Mouse (Mus musculus) lung, postnatal 36 days (tissue): ENCODE measurements at regions not wholly inside any gene's neighbourhood (a gene's known extent, or its start where the extent isn't known, plus 50 kb on each side); places are given as distances from the start of the nearest gene placed in this dataset.

Source experiments
- DNase-seq: peaks from one replicate; pipeline ENCODE4 v3.0.0; 2022; ENCODE audit warnings: mixed read lengths

- peak; percentile 8 for DNase-seq
Measured at GRCm38 (mm10) chr17:7680658-7681057, 146.4 kb downstream of the Fndc1 start.

- DNase-seq = no peak
Measured at GRCm38 (mm10) chr17:7679786-7680185, 147.3 kb downstream of the Fndc1 start.

GRCm38 (mm10) chr17:7678898-7679297, 148.2 kb downstream of the Fndc1 start:
- DNase-seq = no peak

GRCm38 (mm10) chr17:7677796-7678195, 149.3 kb downstream of the Fndc1 start:
- DNase-seq = no peak

DNA sequence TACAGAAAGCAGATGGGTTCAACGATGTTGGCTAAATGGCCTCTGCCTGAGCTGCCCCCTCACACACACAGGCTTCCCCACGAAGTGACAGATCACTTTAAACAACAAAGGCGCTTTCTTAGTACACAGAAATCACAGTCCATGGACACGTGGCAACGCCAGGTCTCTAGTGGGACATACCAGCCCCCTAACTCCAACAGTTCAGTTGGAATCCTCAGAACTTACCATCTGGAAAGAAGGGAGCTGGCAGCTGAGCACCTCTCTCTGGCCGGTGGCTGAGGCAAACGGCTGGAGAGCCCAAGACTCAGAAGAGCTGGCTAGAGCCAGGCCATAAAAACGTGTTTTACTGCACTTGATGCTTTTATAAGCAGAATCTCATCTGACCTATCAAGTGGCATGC, 149.8 kb downstream of the Fndc1 start:
- DNase-seq = no peak

- no peak for DNase-seq
Measured at GRCm38 (mm10) chr17:7676776-7677175, 150.3 kb downstream of the Fndc1 start.

DNA sequence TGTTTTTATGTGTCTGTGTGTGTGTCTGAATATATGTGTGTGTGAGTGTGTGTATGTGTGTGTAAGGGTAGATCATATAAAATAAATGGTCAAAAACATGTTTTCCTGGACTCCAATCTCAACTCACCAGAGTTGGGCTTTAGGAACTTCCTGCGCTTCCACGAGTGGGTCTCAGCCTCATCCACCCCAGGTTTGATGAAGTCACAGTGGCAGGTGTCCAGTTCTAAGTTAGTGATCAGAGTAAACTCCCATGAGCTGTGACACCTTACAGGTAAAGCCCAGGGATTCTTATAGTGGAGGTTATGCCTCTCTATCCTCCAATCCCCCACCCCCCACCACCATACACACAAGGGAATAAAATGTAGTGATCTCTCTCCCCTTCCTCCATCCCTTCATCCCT, 152.6 kb downstream of the Fndc1 start:
- no peak for DNase-seq

- no peak for DNase-seq
Measured at GRCm38 (mm10) chr17:7667826-7668225, 159.3 kb downstream of the Fndc1 start.

DNA sequence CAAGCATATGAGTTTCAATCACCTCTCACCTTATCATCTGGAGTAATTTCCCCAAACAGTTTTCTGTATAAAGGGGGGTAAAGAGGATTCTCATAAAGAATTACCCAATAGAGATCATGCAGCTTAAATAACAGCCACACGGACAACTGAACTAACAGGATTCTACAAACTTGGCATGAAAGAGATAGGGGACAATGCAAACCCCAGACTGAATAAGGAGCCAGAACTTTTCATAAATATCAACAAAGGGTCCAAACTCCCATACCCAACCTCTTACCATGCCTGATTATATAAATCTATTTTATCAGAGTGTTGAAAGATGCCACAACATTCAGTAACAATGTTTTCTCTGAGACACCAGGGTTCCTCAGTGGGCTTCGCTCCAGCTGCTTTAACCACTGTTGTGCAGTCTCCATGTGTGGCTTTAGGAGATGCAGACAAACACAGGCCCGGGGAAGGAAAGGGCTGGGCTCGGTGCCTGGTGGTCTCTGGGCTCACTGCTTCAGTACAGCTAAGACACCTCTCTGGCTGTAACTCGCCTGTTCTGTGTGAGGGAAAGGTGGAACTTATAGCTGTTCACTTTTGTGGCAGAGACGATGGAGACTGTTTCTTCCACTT, 160.2 kb downstream of the Fndc1 start:
- no peak for DNase-seq

DNA sequence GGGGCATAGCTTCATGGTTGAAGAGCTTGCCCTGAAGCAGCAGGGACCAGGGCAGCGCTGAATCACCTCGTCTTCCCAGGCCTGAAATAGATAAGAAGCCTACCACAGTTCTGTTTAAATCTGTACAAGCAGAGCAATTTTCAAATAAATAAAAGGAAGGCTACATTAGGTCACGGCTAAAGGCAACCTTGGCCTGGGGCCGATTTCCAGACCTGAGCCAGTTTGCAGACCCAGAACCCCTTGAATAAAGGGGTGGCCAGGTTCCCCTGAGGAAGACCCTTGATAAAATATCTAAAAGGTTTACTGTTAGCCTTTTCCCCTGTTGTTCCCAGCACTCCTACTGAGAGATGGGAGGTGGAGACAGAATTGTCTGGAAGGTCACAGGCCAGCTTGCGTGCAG, 160.9 kb downstream of the Fndc1 start:
- no peak for DNase-seq

DNA sequence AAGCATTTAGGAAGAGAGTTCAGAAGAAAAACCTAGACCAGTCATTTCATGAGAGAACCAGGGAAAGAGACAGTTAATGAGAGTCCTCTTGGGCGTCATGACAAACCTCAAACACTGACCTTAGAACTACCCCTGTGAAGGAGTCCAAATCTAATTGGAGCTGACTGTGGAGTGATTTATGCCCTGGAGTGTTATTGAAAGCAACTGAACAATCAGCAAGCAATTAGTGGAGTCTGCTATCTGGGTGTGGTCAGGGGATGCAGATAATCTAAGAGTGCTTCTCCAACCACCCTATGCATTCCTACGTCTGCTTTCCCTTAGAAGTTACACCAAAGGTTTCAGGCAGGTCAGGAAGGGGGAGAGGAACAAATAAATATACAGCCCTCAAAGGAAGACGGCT, 161.4 kb downstream of the Fndc1 start:
- no peak for DNase-seq

DNA sequence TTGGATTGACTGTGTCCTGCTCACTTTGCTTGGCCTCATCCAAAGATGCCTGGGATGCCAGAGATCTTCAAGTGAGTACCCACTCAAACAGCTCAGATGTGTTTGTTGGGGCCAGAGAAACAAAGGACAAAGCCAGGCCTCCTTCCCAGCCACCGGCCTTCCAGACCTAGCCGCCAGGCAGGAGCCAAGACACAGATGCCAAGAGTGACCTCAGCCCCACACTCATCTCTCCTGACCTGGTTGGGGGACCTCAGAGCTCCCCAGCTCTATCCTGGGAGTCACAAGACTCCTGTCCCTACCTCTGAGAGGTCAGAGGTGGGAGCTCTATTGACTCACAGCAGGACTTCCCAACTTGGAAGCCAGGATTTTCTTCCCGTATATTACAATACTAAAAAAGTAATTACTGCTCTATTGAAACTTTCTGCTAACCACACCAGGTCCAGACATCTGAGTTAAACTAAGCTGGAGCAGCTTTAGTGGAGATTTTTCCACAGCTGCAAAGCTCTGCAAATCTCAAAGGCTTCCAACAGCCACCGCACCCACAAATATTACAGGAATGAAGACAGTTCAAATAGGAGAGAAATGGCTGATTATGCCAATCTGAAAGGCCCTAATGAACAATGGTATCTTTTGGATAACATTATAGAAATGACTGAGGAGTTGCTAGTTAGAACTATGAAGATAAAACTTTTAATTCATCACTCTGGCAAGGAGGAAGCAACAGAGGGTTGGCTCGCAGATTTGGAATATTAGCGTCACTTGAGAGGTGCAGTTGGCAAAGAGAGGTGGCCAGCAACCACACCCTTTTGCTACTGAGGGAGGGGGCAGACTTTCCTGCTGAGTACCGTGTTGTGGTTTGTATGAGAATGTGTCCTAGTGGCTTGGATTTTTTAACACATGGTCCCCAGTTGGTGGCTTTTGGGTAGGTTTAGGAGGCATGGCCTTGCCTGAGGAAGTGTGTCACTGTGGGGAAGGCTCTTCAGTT, 162.9 kb downstream of the Fndc1 start:
- no peak for DNase-seq

GRCm38 (mm10) chr17:7656503-7656902, 170.6 kb downstream of the Fndc1 start:
- DNase-seq = peak; percentile 16

DNA sequence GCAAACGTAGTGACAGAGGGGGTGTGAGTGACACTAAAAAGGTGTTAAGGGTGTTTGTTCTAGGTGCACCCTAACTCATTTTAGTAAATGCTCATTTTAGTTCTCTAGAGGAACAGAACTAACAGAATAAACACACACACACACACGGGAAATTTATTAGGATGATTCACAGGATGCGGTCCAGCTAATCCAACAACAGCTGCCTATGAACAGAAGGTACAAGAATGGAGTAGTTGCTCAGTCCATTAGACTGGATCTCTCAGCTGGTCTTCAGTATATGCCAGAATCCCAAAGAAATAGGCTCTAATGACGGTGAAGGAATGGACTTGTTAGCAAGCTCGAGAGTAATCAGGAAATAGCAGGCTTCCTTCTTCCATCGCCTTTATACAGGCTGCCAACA, 171.1 kb downstream of the Fndc1 start:
- DNase-seq = no peak

- peak; percentile 43 for DNase-seq
Measured at GRCm38 (mm10) chr17:7654064-7654564, 173.0 kb downstream of the Fndc1 start.

GRCm38 (mm10) chr17:7652037-7652436, 175.1 kb downstream of the Fndc1 start:
- DNase-seq = no peak

DNA sequence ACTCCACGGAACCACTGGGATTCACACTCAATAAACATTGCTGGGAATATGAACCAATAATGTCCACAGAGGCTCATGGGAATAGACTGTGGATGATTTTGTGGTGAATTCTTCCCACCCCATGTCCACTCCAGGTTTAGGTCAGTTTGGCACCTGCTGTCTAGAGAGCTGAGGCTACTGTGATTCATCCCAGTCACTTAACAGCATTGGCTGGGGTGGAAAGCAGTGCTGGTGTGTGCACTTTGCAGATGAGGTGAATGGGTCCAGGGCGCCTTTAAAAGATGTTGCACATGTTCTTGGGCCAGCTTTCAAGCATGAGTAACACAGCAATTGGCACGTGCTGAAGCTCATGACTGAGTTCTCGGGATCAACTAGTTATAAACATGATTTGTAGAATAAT, 176.7 kb downstream of the Fndc1 start:
- no peak for DNase-seq

DNA sequence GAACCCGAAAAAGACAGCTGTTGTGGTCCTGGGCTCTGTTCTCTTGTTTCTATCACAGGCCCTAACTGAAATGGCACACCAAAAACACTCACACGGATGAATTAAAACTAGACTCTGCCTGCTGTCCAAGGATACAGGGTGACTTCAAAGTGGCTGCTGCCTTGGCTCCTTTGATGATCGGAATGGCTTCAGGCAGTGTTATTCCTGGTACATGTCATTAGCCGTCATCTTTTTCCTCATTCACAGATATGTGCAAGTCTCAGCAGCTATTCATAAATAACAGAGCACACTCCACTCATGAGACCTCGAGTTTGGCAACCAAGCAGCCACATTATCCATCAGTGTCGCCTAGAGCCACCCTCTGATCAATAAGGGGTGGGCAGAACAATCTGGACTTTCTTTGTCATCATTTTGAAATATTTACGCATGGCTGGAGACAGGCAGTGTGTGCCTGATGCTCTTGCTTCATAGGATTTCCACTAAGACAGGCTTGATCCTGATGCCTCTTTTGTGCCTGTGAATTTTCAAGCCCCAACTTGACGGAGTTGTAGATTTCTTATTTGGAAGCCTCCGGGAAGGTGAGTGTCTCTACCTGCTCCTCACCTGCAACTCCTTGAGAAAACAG, 182.1 kb downstream of the Fndc1 start:
- DNase-seq = no peak

- DNase-seq = no peak
Measured at GRCm38 (mm10) chr17:7643640-7644039, 183.5 kb downstream of the Fndc1 start.

DNA sequence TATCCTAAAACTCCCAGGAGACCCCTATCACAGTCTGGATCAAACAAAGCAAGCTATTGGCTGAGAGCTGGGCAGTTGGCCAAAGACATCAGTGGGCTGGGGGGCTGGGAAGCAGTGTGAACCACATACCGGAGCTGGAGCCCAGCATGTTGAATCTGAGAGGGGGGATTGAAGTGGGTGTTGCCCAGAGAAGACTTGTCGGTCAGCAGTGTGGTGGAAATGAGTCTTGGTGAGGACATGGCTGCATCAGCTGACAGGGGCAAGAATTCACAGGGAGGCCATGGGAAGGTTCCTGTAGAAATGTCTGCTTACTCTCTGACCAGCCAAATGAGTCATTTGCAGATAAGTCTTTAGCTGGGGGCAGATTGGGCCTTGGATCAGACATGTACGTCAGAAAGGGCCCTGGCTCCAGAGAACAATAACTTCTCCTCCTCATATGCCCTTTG, 184.6 kb downstream of the Fndc1 start:
- DNase-seq = peak; percentile 3

DNA sequence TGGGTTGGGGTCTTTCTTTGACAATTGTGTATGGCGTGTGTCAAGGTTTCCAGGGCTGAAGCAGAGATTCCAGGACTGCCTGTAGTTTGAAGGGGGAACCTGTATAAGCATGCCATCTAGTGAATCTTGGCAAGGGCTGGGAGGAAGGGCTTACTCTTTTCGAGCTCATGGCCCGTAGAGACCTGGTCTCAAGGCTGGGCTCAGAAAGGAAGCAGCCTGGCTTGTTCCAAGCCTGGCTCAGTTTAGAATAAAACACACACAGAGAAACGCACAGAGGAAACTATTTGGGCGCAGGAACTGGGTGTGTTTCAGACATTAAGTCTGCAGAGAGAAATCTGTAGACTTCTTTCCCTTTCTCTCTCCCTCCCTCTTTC, 192.8 kb downstream of the Fndc1 start:
- peak; percentile 11 for DNase-seq

- no peak for DNase-seq
Measured at GRCm38 (mm10) chr17:7633382-7634290, 193.5 kb downstream of the Fndc1 start.
